Mouse (Mus musculus) C2C12 (cell line): Measurements from ENCODE around the gene Rftn1. TPM values are rescaled to one million over a fixed set of nuclear protein-coding genes. Genes with fewer than 3 reads are reported as not detected.
"Not testable (repeated sequence)": the region's sequence is repeated elsewhere in the genome, so short reads cannot be mapped to it uniquely, and the experiment has no call there.

Source experiments
- H3K27me3 ChIP-seq: one replicate; pipeline ENCODE4 v1.6.1; 2011; ENCODE audit not compliant: control insufficient read depth, insufficient read depth, insufficient read length
- H3K36me3 ChIP-seq: one replicate; pipeline ENCODE4 v1.6.1; 2011; ENCODE audit not compliant: control insufficient read depth, insufficient read depth
- H3K4me3 ChIP-seq: one replicate; pipeline ENCODE4 v1.5.1; 2011; ENCODE audit warnings: mild to moderate bottlenecking, control low read depth; ENCODE audit not compliant: poor library complexity, insufficient read depth, severe bottlenecking
- H3K79me2 ChIP-seq: one replicate; pipeline ENCODE4 v1.6.1; 2011; ENCODE audit not compliant: control insufficient read depth, insufficient read depth
- H3K79me3 ChIP-seq: one replicate; pipeline ENCODE4 v1.6.1; 2011; ENCODE audit warnings: low read depth, control low read depth
- H3ac ChIP-seq: one replicate; pipeline ENCODE3; 2011; ENCODE audit warnings: low read depth; ENCODE audit not compliant: control insufficient read depth, insufficient read length
- CEBPB ChIP-seq: IDR thresholded peaks from one replicate; pipeline ENCODE4 v1.6.1; 2011; ENCODE audit warnings: low read depth, mild to moderate bottlenecking, control low read depth, moderate library complexity
- CTCF ChIP-seq: IDR thresholded peaks from one replicate; pipeline ENCODE4 v1.5.1; 2011; ENCODE audit not compliant: control insufficient read depth, insufficient read depth, insufficient read length
- FOSL1 ChIP-seq: IDR thresholded peaks from one replicate; pipeline ENCODE4 v1.8.0; 2011; ENCODE audit warnings: mild to moderate bottlenecking, low read length; ENCODE audit not compliant: poor library complexity, insufficient read depth, severe bottlenecking
- MAX ChIP-seq: IDR thresholded peaks from one replicate; pipeline ENCODE4 v1.6.1; 2011; ENCODE audit warnings: mild to moderate bottlenecking, control low read depth
- MYOD1 ChIP-seq: IDR thresholded peaks from one replicate; pipeline ENCODE4 v1.6.1; 2011; ENCODE audit warnings: low read depth; ENCODE audit not compliant: control insufficient read depth, insufficient read length
- MYOG ChIP-seq: IDR thresholded peaks from one replicate; pipeline ENCODE4 v1.6.1; 2011; ENCODE audit not compliant: control insufficient read depth, insufficient read length; ENCODE audit errors: extremely low read depth
- polyA plus RNA-seq: library from polyadenylated mRNA; unstranded; fragments of >200 nt; fragmentation: generic; extraction: Trizol; gene quantifications from one replicate; pipeline ENCODE4 v1.2.1, GENCODE M21; 2012; ENCODE audit warnings: missing spikeins

Rftn1 gene
- polyA plus RNA-seq, 1 experiment: 0.35 TPM

DNA sequence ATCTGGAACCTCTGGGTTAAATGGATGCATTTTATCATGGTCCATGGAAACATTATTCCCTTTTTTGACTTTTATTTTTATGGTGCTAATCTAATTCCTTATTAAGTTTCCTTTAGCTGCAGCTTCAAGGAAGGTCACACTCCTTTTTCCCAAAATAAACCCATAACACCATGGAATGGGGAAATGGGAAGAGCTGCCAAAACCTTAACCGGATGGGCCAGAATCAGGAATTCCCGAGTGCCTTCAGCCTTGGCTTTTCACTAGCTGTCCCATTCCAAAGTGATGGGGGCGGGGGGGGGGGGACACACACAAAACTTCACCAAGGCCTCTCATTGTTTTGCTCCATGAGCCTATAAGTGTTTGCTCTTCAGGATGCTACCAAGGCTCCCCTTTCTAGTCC lies 73.5 kb downstream of the Rftn1 start:
- H3K27me3 ChIP-seq: no peaks in the 10 kb centered on the region
- H3K79me3 ChIP-seq: no peaks in the 10 kb centered on the region
- no peak overlapping the region for H3ac ChIP-seq
- H3K36me3 ChIP-seq: no peaks in the 10 kb centered on the region
- H3K4me3 ChIP-seq: no peak overlapping the region
- TF ChIP-seq MYOD1 (no peak), MAX (no peak), MYOG (no peak)
- no peaks in the 10 kb centered on the region for H3K79me2 ChIP-seq

DNA sequence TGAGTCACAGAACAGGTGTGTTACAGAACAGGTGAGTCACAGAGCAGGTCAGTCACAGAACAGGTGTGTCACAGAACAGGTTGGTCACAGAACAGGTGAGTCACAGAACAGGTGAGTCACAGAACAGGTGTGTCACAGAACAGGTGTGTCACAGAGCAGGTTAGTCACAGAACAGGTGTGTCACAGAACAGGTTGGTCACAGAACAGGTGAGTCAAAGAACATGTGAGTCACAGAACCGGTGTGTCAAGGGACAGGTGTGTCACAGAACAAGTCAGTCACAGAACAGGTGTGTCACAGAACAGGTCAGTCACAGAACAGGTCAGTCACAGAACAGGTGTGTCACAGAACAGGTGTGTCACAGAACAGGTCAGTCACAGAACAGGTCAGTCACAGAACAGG lies 74.1 kb downstream of the Rftn1 start:
- not testable (repeated sequence) for H3K36me3 ChIP-seq, H3ac ChIP-seq, H3K79me2 ChIP-seq, H3K4me3 ChIP-seq, H3K79me3 ChIP-seq, H3K27me3 ChIP-seq

DNA sequence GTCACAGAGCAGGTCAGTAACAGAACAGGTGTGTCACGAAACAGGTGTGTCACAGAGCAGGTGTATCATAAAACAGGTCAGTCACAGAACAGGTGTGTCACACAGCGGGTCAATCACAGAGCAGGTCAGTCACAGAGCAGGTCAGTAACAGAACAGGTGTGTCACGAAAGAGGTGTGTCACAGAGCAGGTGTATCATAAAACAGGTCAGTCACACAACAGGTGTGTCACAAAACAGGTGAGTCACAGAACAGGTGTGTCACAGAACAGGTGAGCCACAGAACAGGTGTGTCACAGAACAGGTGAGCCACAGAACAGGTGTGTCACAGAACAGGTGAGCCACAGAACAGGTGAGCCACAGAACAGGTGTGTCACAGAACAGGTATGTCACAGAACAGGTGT lies 74.8 kb downstream of the Rftn1 start:
- H3K36me3 ChIP-seq, H3K27me3 ChIP-seq, H3K4me3 ChIP-seq, H3K79me2 ChIP-seq, H3K79me3 ChIP-seq, H3ac ChIP-seq: not testable (repeated sequence)

- Histone ChIP-seq H3K4me3 (no peak overlapping the region), H3K79me3 (no peaks in the 10 kb centered on the region), H3K36me3 (no peaks in the 10 kb centered on the region), H3K27me3 (no peaks in the 10 kb centered on the region), H3ac (no peak overlapping the region), H3K79me2 (no peaks in the 10 kb centered on the region)
- no peak for TF ChIP-seq MYOG
- TF ChIP-seq MAX: no peak
- no peak for TF ChIP-seq CTCF
- TF ChIP-seq FOSL1: no peak
- TF ChIP-seq MYOD1: no peak
These were observed 75.8 kb downstream of the Rftn1 start for GRCm38 (mm10) chr17:50114659-50115058.

DNA sequence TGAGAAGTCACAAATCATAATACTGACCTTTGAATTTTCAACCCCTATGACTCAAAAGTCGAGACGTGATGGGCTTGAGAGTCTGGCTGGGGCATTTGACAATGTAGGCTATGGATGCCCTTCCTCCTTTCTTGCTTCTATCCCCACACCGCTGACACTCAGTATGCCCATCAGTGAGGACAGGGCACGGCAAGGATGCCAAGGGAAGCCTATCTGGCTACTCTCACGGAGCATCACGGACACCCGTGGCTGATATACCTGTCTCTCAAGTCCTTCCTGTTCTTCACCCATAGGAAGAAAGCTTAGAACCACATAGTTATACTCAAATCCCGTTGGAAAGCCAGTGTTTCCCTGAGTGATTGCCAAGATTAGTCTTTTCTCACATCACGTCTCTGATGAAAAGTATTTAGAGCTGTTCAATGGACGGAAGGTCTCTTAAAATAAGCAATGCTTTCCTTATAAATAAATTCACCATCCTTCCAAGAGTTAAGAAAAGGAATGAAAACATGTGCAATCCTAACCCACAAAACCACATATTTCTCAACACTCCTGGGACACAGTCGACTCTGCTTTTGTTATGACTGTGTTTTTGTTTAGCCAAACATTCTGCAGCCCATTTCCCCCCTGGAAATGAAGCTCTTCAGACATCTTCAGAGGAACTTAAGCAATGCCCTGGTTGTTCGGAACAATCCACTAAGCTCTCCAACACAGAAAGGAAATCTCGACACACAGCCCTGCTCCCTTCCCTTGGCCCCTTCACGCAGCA lies 79.6 kb downstream of the Rftn1 start:
- Histone ChIP-seq H3K79me3 (no peaks in the 10 kb centered on the region), H3K4me3 (no peak overlapping the region), H3K79me2 (no peaks in the 10 kb centered on the region), H3K27me3 (no peaks in the 10 kb centered on the region), H3K36me3 (no peaks in the 10 kb centered on the region), H3ac (no peak overlapping the region)
- TF ChIP-seq CEBPB (peak; percentile 20), MYOD1 (no peak)

DNA sequence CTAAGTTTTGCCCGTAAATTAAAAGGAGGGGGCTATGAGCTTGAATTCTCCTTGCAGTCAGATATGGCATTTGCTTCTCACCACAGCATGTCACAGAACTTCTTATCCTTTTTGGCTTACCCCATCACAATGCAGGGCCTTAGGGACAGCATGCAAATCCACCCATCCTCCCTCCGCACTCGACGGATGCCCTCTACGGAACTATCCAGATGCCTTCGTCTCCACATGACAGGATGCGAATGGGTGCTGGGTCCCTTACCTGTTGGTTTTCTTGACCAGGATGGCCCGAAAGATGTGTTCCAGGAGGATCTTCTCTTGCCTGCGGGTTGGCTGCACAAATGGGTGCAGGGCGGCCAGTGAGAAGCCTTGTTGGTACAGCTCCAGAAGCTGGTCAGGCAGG lies 83.7 kb downstream of the Rftn1 start:
- TF ChIP-seq MAX: no peak
- no peak for TF ChIP-seq FOSL1
- no peak for TF ChIP-seq CTCF
- no peak for TF ChIP-seq CEBPB
- TF ChIP-seq MYOD1: no peak
- Histone ChIP-seq H3K36me3 (no peaks in the 10 kb centered on the region), H3K79me3 (no peaks in the 10 kb centered on the region), H3K4me3 (no peak overlapping the region), H3K27me3 (no peaks in the 10 kb centered on the region), H3K79me2 (no peaks in the 10 kb centered on the region), H3ac (no peak overlapping the region)

GRCm38 (mm10) chr17:50104131-50104530 lies 86.3 kb downstream of the Rftn1 start:
- Histone ChIP-seq H3ac (no peak overlapping the region), H3K4me3 (no peak overlapping the region), H3K79me3 (no peaks in the 10 kb centered on the region), H3K36me3 (no peaks in the 10 kb centered on the region), H3K79me2 (no peaks in the 10 kb centered on the region), H3K27me3 (no peaks in the 10 kb centered on the region)
- TF ChIP-seq CTCF: no peak
